Mouse (Mus musculus) CH12.LX (cell line): ENCODE results near the gene Sfmbt1. TPM values are rescaled to one million over a fixed set of nuclear protein-coding genes. Genes with fewer than 3 reads are reported as not detected.
"Not testable (repeated sequence)": the region's sequence is repeated elsewhere in the genome, so short reads cannot be mapped to it uniquely, and the experiment has no call there.

Source experiments
- DNase-seq: peaks from one replicate; pipeline ENCODE4 v3.0.0-alpha.2; 2013; ENCODE audit errors: extremely low read depth
- H3K27ac ChIP-seq: 2 replicates; pipeline ENCODE4 v1.5.1; 2012; ENCODE audit warnings: low read depth, mild to moderate bottlenecking, control low read depth, moderate library complexity; ENCODE audit not compliant: insufficient read depth
- H3K27me3 ChIP-seq: replicated peaks from 2 replicates; pipeline ENCODE3; 2012; ENCODE audit warnings: inconsistent platforms
- H3K36me3 ChIP-seq, 2 experiments: replicated peaks in 1 of 2; 2 replicates each; pipeline versions ENCODE3 to v1.6.1; 2012; ENCODE audit warnings: inconsistent platforms in 1 of 2, low read length in 1 of 2, mild to moderate bottlenecking in 1 of 2, mixed read lengths in 1 of 2, moderate library complexity in 1 of 2; ENCODE audit not compliant: control insufficient read depth in 1 of 2, insufficient read depth in 1 of 2
- H3K4me1 ChIP-seq, 2 experiments: 2 replicates each; pipeline ENCODE4 v1.6.1; 2012; ENCODE audit warnings: inconsistent platforms in 1 of 2, moderate library complexity in 1 of 2; ENCODE audit not compliant: insufficient read depth in 2 of 2, control insufficient read depth in 1 of 2
- H3K4me2 ChIP-seq: 2 replicates; pipeline ENCODE4 v1.6.1; 2012; ENCODE audit warnings: low read depth, mild to moderate bottlenecking, control low read depth; ENCODE audit not compliant: poor library complexity, insufficient read depth, severe bottlenecking
- H3K4me3 ChIP-seq, 3 experiments: fragments of 150-350 bp in 1 of 3; sonication (generic) in 1 of 3; replicated peaks in 1 of 3; 2 replicates each; pipeline versions ENCODE3 to v1.5.1; 2011 to 2012; ENCODE audit warnings: low read depth in 2 of 3, low read length in 2 of 3, mild to moderate bottlenecking in 2 of 3, moderate library complexity in 2 of 3, control low read depth in 1 of 3, improper control_type of control experiment in 1 of 3, inconsistent platforms in 1 of 3, mixed read lengths in 1 of 3; ENCODE audit not compliant: poor library complexity in 1 of 3
- H3K79me2 ChIP-seq: replicated peaks from 2 replicates; pipeline ENCODE4 v1.6.1; 2012; ENCODE audit warnings: mild to moderate bottlenecking, moderate library complexity; ENCODE audit not compliant: control insufficient read depth, poor library complexity, insufficient read depth, severe bottlenecking; ENCODE audit errors: extremely low read depth
- H3K9ac ChIP-seq: 2 replicates; pipeline ENCODE4 v1.6.1; 2012; ENCODE audit warnings: low read depth, mild to moderate bottlenecking, control low read depth, moderate library complexity; ENCODE audit not compliant: insufficient read depth
- H3K9me3 ChIP-seq: replicated peaks from 2 replicates; pipeline ENCODE3; 2012; ENCODE audit warnings: low read length, inconsistent platforms, mixed read lengths
- ELF1 ChIP-seq: IDR thresholded peaks from 2 replicates; pipeline ENCODE4 v1.6.1; 2014; ENCODE audit warnings: low read depth, mild to moderate bottlenecking, inconsistent platforms, low read length, improper control_type of control experiment
- ETS1 ChIP-seq: conservative IDR thresholded peaks from 2 replicates; pipeline ENCODE4 v1.6.1; 2012; ENCODE audit warnings: low read depth, mild to moderate bottlenecking, inconsistent platforms, low read length, improper control_type of control experiment, moderate library complexity
- GABPA ChIP-seq: IDR thresholded peaks from 2 replicates; pipeline ENCODE4 v1.6.1; 2012; ENCODE audit warnings: low read depth, low read length, improper control_type of control experiment, inconsistent platforms; ENCODE audit not compliant: insufficient replicate concordance
- MEF2A ChIP-seq: IDR thresholded peaks from 2 replicates; pipeline ENCODE4 v1.6.1; 2014; ENCODE audit warnings: low read depth, mild to moderate bottlenecking, inconsistent platforms, low read length, improper control_type of control experiment, borderline replicate concordance
- POLR2A ChIP-seq: IDR thresholded peaks from 2 replicates; pipeline ENCODE4 v1.6.1; 2011; ENCODE audit warnings: low read depth, mild to moderate bottlenecking, improper control_type of control experiment, low read length
- UBTF ChIP-seq: IDR thresholded peaks from 2 replicates; pipeline ENCODE4 v1.6.1; 2012; ENCODE audit warnings: low read depth, mild to moderate bottlenecking, inconsistent platforms, low read length, improper control_type of control experiment, moderate library complexity
- ZC3H11A ChIP-seq: IDR thresholded peaks from 2 replicates; pipeline ENCODE4 v1.6.1; 2012; ENCODE audit warnings: low read depth, mild to moderate bottlenecking, inconsistent platforms, low read length, improper control_type of control experiment
- ZMIZ1 ChIP-seq: IDR thresholded peaks from 2 replicates; pipeline ENCODE4 v1.6.1; 2012; ENCODE audit warnings: low read depth, mild to moderate bottlenecking, inconsistent platforms, low read length, improper control_type of control experiment
- dilution Hi-C: fragments of 300-500 bp; cut with MboI; formaldehyde crosslinking; loops from 2 replicates; pipeline ENCODE4 v1.14.3; 2020; ENCODE audit warnings: low sequenced_read_pairs; ENCODE audit not compliant: extremely low pct_unique_long_range_greater_than_20kb, extremely low pct_ligation_motif_present
- in situ Hi-C: fragments of 300-500 bp; cut with MboI; formaldehyde crosslinking; loops from 3 replicates; pipeline ENCODE4 v1.14.3; 2019; ENCODE audit warnings: low sequenced_read_pairs, low pct_ligation_motif_present, low pct_unique_long_range_greater_than_20kb, mixed read lengths
- polyA plus RNA-seq: library from polyadenylated mRNA; unstranded; fragments of >175 nt; gene quantifications from 2 replicates; pipeline ENCODE4 v1.2.1, GENCODE M21; 2012; ENCODE audit warnings: low read depth; ENCODE audit not compliant: insufficient read length
- total RNA-seq, 2 experiments: library from RNA; depleted of rRNA; stranded (reverse); fragments of 300-350 nt in 1 of 2; fragments of >200 nt in 1 of 2; gene quantifications; 2 replicates each; pipeline ENCODE4 v1.2.3; 2012 to 2014

Sfmbt1 gene
- total and polyA plus RNA-seq, 3 experiments, result 2.4 to 6.0 (median 5.1) TPM

DNA sequence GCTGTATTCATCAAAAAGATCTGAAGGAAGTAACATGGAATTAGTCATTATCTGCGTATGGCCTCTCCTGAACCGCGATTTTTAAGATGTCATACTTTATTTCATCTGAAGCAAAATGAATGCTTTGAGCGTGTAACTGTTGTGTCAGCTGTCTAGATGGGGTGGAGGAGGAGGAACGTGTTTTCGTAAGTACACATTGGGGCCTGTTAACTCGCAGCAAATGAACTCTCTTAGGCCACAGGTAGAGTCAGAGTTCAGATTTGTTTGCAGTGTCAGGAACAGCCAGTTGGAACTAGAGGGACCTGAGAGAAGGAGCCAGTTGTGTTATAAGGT lies 2.3 kb downstream of the Sfmbt1 start:
- H3K9ac ChIP-seq, result peak overlapping the region; percentile 94
- TF ChIP-seq ZC3H11A (no peak), ELF1 (no peak), GABPA (no peak), ETS1 (no peak), ZMIZ1 (no peak), POLR2A (no peak)
- TF ChIP-seq, all 38 proteins: peak for 0
- H3K27me3 ChIP-seq, result peaks cover 10% of the 10 kb centered on the region
- dilution Hi-C loops (no loop called here), in situ Hi-C loops (loop anchor here (10.0 kb wide), 1 partner anchor 118 kb away; no protein-coding TSS in a partner anchor)
- H3K4me1 ChIP-seq, result peaks cover 10 to 18% of the 10 kb centered on the region in 2 experiments; a peak in 3 of 4 replicates
- H3K4me2 ChIP-seq, result peak overlapping the region; percentile 86
- peaks cover 31% of the 10 kb centered on the region for H3K79me2 ChIP-seq
- H3K4me3 ChIP-seq, result peak overlapping the region; percentile 75 to 84 (median 76)
- no peak overlapping the region for H3K27ac ChIP-seq
- no peaks in the 10 kb centered on the region for H3K9me3 ChIP-seq
- peak; percentile 23 for DNase-seq
- no peaks in the 10 kb centered on the region for H3K36me3 ChIP-seq

DNA sequence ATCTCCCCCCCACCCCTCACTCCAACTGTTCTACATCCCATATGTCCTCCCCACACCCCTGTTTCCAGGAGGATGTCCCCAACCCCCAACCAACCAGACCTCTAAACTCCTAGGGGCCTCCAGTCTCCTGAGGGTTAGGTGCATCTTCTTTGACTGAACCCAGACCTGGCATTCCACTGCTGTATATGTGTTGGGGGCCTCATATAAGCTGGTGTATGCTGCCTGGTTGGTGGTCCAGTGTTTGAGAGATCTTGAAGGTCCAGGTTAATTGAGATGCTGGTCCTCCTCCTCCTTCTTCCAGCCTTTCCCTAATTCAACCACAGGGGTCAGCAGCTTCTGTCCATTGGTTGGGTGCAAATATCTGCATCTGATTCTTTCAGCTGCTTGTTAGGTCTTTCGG lies 4.0 kb downstream of the Sfmbt1 start:
- in situ Hi-C loops, result loop anchor here (10.0 kb wide), 1 partner anchor 116 kb away; no protein-coding TSS in a partner anchor
- H3K4me2 ChIP-seq, H3K9me3 ChIP-seq, H3K36me3 ChIP-seq, H3K27ac ChIP-seq, H3K9ac ChIP-seq, DNase-seq, dilution Hi-C loops, H3K4me3 ChIP-seq, H3K27me3 ChIP-seq: not testable (repeated sequence)
- H3K4me1 ChIP-seq, result peaks cover 10 to 18% of the 10 kb centered on the region in 2 experiments; a peak in 3 of 4 replicates
- peaks cover 37% of the 10 kb centered on the region for H3K79me2 ChIP-seq

DNA sequence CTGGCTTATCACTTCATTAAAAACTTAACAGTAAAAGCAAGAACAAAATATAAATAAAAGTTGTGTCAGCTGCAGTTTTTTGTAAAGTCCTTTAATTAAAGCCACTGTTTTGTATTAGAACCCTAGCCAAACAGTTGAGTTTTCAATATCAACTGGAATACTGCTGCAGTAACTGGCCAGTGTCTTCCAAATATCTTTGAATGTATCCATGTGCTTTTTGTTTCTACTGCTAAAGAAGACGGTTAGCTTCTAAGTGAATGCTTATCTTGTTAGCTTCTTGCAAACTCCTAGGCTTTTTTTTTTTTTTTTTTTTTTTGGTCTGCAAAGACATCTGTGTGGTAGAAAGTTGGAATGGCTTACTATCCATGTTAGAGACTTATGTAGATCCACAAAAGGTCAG lies 4.9 kb downstream of the Sfmbt1 start:
- Histone ChIP-seq H3K27ac (no peak overlapping the region), H3K4me3 (no peak overlapping the region), H3K9ac (no peak overlapping the region), H3K9me3 (no peaks in the 10 kb centered on the region), H3K4me2 (no peak overlapping the region), H3K36me3 (no peaks in the 10 kb centered on the region), H3K79me2 (peaks cover 43% of the 10 kb centered on the region), H3K4me1 (peaks cover 10 to 15% of the 10 kb centered on the region in 2 experiments; a peak in 3 of 4 replicates), H3K27me3 (peaks cover 10% of the 10 kb centered on the region)
- no peak for DNase-seq
- dilution Hi-C loops, result no loop called here
- TF ChIP-seq MEF2A (no peak), ELF1 (no peak), UBTF (no peak)
- in situ Hi-C loops, result loop anchor here (10.0 kb wide), 1 partner anchor 115 kb away; no protein-coding TSS in a partner anchor
